Mouse (Mus musculus) liver, embryonic 15.5 days (tissue): ENCODE measurements around the gene Rbfox3. TPM values are rescaled to one million over a fixed set of nuclear protein-coding genes. Genes with fewer than 3 reads are reported as not detected.

Source experiments
- ATAC-seq: fragments of 200-750 bp; cut with Nextera tagmentation; 2 replicates; pipeline ENCODE4 v1.8.0; 2017; ENCODE audit warnings: moderate number of reproducible peaks, mild to moderate bottlenecking, moderate library complexity; ENCODE audit not compliant: insufficient read depth
- H3K27ac ChIP-seq: fragments of 300-500 bp; sonication (generic); replicated peaks from 2 replicates; pipeline ENCODE4 v1.5.1; 2015; ENCODE audit warnings: mild to moderate bottlenecking, inconsistent platforms
- H3K27me3 ChIP-seq: fragments of 300-500 bp; sonication (generic); 2 replicates; pipeline ENCODE4 v1.6.1; 2015; ENCODE audit warnings: mild to moderate bottlenecking, inconsistent platforms
- H3K36me3 ChIP-seq: fragments of 300-500 bp; sonication (generic); replicated peaks from 2 replicates; pipeline ENCODE4 v1.6.1; 2015; ENCODE audit warnings: moderate library complexity, mild to moderate bottlenecking, inconsistent platforms
- H3K4me1 ChIP-seq: fragments of 300-500 bp; sonication (generic); replicated peaks from 2 replicates; pipeline ENCODE4 v1.6.1; 2015; ENCODE audit warnings: inconsistent platforms
- H3K4me2 ChIP-seq: fragments of 300-500 bp; sonication (generic); 2 replicates; pipeline ENCODE4 v1.6.1; 2015; ENCODE audit warnings: moderate library complexity, mild to moderate bottlenecking, inconsistent platforms
- H3K4me3 ChIP-seq: fragments of 300-500 bp; sonication (generic); replicated peaks from 2 replicates; pipeline ENCODE4 v1.5.1; 2015; ENCODE audit warnings: mild to moderate bottlenecking, inconsistent platforms
- H3K9ac ChIP-seq: fragments of 300-500 bp; sonication (generic); 2 replicates; pipeline ENCODE4 v1.6.1; 2015; ENCODE audit warnings: moderate library complexity, mild to moderate bottlenecking, inconsistent platforms
- H3K9me3 ChIP-seq: fragments of 300-500 bp; sonication (generic); replicated peaks from 2 replicates; pipeline ENCODE4 v1.6.1; 2016; ENCODE audit warnings: inconsistent platforms
- WGBS: fragments of 180-500 bp; shearing (Covaris S2); methylation state at CpG from one replicate; pipeline ENCODE4 v1.1.7; 2015; ENCODE audit warnings: mixed read lengths; ENCODE audit not compliant: insufficient replicate concordance; 5-methylcytosine and 5-hydroxymethylcytosine counted together
- polyA plus RNA-seq: library from polyadenylated mRNA; unstranded; fragments of >200 nt; fragmentation: Nextera tagmentation; extraction: Ambion mirVana; gene quantifications from 2 replicates; pipeline ENCODE4 v1.2.1, GENCODE M21; 2015

The Rbfox3 gene
- polyA plus RNA-seq, 1 experiment from 2014 or later = 0.13 TPM

GRCm38 (mm10) chr11:118520251-118520650 is 391.1 kb downstream of the Rbfox3 start:
- no peak overlapping the region for H3K4me2 ChIP-seq
- H3K4me1 ChIP-seq = no peaks in the 10 kb centered on the region
- no peak overlapping the region for H3K27ac ChIP-seq
- no peak overlapping the region for H3K9ac ChIP-seq
- H3K27me3 ChIP-seq = no peaks in the 10 kb centered on the region
- H3K4me3 ChIP-seq = no peak overlapping the region
- WGBS = 41% methylated on average over 5 of the region's 5 CpGs
- ATAC-seq = no peak
- no peaks in the 10 kb centered on the region for H3K9me3 ChIP-seq
- no peaks in the 10 kb centered on the region for H3K36me3 ChIP-seq

GRCm38 (mm10) chr11:118518743-118519142 is 392.7 kb downstream of the Rbfox3 start:
- WGBS = 58% methylated on average over 7 of the region's 7 CpGs
- no peak overlapping the region for H3K4me3 ChIP-seq

GRCm38 (mm10) chr11:118517924-118518323 is 393.5 kb downstream of the Rbfox3 start:
- Histone ChIP-seq H3K9me3 (no peaks in the 10 kb centered on the region), H3K4me2 (no peak overlapping the region), H3K36me3 (no peaks in the 10 kb centered on the region), H3K9ac (no peak overlapping the region), H3K4me3 (no peak overlapping the region), H3K4me1 (no peaks in the 10 kb centered on the region), H3K27me3 (peaks cover 2% of the 10 kb centered on the region; the same call in 1 of the 2 replicates), H3K27ac (no peak overlapping the region)
- no peak for ATAC-seq
- 69% methylated on average over 7 of the region's 7 CpGs for WGBS

More at GRCm38 (mm10) chr11:118518743-118519142, 392.7 kb downstream of the Rbfox3 start:
- no peak for ATAC-seq
- no peak overlapping the region for H3K4me2 ChIP-seq
- H3K27ac ChIP-seq = no peak overlapping the region
- no peak overlapping the region for H3K9ac ChIP-seq
- no peaks in the 10 kb centered on the region for H3K36me3 ChIP-seq
- peaks cover 2% of the 10 kb centered on the region; the same call in 1 of the 2 replicates for H3K27me3 ChIP-seq
- no peaks in the 10 kb centered on the region for H3K9me3 ChIP-seq
- no peaks in the 10 kb centered on the region for H3K4me1 ChIP-seq

- ATAC-seq = no peak
- peaks cover 5% of the 10 kb centered on the region for H3K27me3 ChIP-seq
- H3K9me3 ChIP-seq = no peaks in the 10 kb centered on the region
- no peak overlapping the region for H3K4me3 ChIP-seq
- H3K27ac ChIP-seq = no peak overlapping the region
- H3K9ac ChIP-seq = no peak overlapping the region
- no peak overlapping the region for H3K4me2 ChIP-seq
- 53% methylated on average over 15 of the region's 15 CpGs for WGBS
- H3K4me1 ChIP-seq = no peaks in the 10 kb centered on the region
- H3K36me3 ChIP-seq = no peaks in the 10 kb centered on the region
Measured at GRCm38 (mm10) chr11:118512257-118512910, 399.0 kb downstream of the Rbfox3 start.

- ATAC-seq = no peak
- H3K4me3 ChIP-seq = no peak overlapping the region
- no peaks in the 10 kb centered on the region for H3K4me1 ChIP-seq
- WGBS = 58% methylated on average over 6 of the region's 6 CpGs
- H3K9ac ChIP-seq = no peak overlapping the region
- peaks cover 5% of the 10 kb centered on the region for H3K27me3 ChIP-seq
- no peak overlapping the region for H3K27ac ChIP-seq
- no peak overlapping the region for H3K4me2 ChIP-seq
- H3K36me3 ChIP-seq = no peaks in the 10 kb centered on the region
- H3K9me3 ChIP-seq = no peaks in the 10 kb centered on the region
Measured at GRCm38 (mm10) chr11:118511851-118512250, 399.5 kb downstream of the Rbfox3 start.

- H3K36me3 ChIP-seq = no peaks in the 10 kb centered on the region
- no peaks in the 10 kb centered on the region for H3K9me3 ChIP-seq
- no peaks in the 10 kb centered on the region for H3K4me1 ChIP-seq
- peaks cover 22% of the 10 kb centered on the region for H3K27me3 ChIP-seq
- H3K4me3 ChIP-seq = no peak overlapping the region
- no peak overlapping the region for H3K4me2 ChIP-seq
- WGBS = 58% methylated on average over 7 of the region's 7 CpGs
- H3K27ac ChIP-seq = no peak overlapping the region
- no peak overlapping the region for H3K9ac ChIP-seq
- no peak for ATAC-seq
Measured at GRCm38 (mm10) chr11:118508341-118508740, 403.1 kb downstream of the Rbfox3 start.

DNA sequence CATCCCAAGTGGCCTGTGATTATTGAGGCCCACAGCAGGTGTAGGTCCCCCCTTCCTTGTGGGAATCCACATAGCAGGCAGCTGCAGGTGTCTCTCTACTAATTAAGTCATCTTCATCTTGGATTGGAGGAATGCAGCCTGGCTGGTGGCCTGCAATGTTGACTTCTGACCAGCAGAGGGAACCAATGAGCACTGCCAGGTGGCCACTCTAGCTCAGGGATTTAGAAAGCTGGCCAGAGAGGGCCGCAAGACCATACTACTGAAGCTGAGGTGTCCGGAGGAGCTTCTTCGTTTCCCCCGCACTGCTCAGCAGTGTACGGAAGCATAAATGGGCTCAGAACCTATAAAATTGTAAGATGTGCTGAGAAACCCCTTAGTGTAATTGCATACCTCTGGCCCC is 403.5 kb downstream of the Rbfox3 start:
- 30% methylated on average over 5 of the region's 5 CpGs for WGBS
- no peak overlapping the region for H3K9ac ChIP-seq

DNA sequence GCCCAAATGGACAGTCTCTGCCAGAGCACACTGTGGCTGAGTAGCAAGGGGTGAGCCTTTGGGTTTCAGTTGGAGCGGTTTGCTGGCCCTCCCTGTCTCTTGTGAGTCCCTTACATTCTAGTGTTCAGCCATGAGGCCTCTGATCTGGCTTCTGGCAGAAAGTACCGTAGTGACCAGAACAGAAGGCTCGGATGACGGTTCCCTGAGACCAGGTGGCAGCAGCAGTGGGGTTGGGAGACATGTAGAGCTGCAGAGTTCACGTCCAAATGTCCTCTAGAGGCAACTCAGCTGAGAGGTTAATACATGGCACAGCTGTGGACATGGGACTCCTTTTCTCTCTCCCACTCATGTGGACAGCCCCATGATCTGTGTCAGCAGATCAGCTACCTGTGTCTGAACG is 404.3 kb downstream of the Rbfox3 start:
- no peak overlapping the region for H3K27ac ChIP-seq
- no peaks in the 10 kb centered on the region for H3K4me1 ChIP-seq
- no peak overlapping the region for H3K4me2 ChIP-seq
- no peak for ATAC-seq
- no peaks in the 10 kb centered on the region for H3K36me3 ChIP-seq
- H3K9ac ChIP-seq = no peak overlapping the region
- no peaks in the 10 kb centered on the region for H3K9me3 ChIP-seq
- H3K4me3 ChIP-seq = no peak overlapping the region
- peaks cover 34% of the 10 kb centered on the region for H3K27me3 ChIP-seq
- WGBS = 53% methylated on average over 6 of the region's 6 CpGs

More for the DNA sequence above, 403.5 kb downstream of the Rbfox3 start:
- Histone ChIP-seq H3K27ac (no peak overlapping the region), H3K36me3 (no peaks in the 10 kb centered on the region), H3K4me2 (no peak overlapping the region), H3K4me1 (no peaks in the 10 kb centered on the region), H3K4me3 (no peak overlapping the region), H3K27me3 (peaks cover 26% of the 10 kb centered on the region), H3K9me3 (no peaks in the 10 kb centered on the region)
- ATAC-seq = no peak

DNA sequence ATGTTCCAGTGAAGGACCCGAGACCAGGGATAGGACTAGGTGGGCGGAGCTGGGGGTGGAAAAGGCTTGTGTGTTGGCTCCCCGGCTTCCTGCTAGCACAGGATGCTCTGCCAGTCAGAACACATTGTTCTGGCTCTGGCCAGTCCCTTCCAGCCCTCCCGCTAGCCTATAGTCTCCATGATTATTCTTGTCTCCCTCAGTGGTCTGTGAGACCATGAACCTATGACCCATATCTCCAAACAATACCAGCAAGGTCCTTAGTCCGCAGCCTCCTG is 407.3 kb downstream of the Rbfox3 start:
- ATAC-seq = no peak
- H3K36me3 ChIP-seq = no peaks in the 10 kb centered on the region
- H3K9me3 ChIP-seq = no peaks in the 10 kb centered on the region
- H3K4me1 ChIP-seq = no peaks in the 10 kb centered on the region
- H3K9ac ChIP-seq = no peak overlapping the region
- no peak overlapping the region for H3K4me2 ChIP-seq
- H3K4me3 ChIP-seq = no peak overlapping the region
- peaks cover 41% of the 10 kb centered on the region for H3K27me3 ChIP-seq
- WGBS = 37% methylated on average over 5 of the region's 5 CpGs
- no peak overlapping the region for H3K27ac ChIP-seq

- H3K27ac ChIP-seq = no peak overlapping the region
- H3K4me1 ChIP-seq = no peaks in the 10 kb centered on the region
- no peaks in the 10 kb centered on the region for H3K9me3 ChIP-seq
- WGBS = 20% methylated on average over 34 of the region's 34 CpGs
- H3K4me2 ChIP-seq = no peak overlapping the region
- no peak for ATAC-seq
- H3K27me3 ChIP-seq = peaks cover 44% of the 10 kb centered on the region
- no peak overlapping the region for H3K4me3 ChIP-seq
- H3K9ac ChIP-seq = no peak overlapping the region
- no peaks in the 10 kb centered on the region for H3K36me3 ChIP-seq
Measured at GRCm38 (mm10) chr11:118503418-118504179, 407.8 kb downstream of the Rbfox3 start.

GRCm38 (mm10) chr11:118502990-118503389 is 408.4 kb downstream of the Rbfox3 start:
- Histone ChIP-seq H3K9me3 (no peaks in the 10 kb centered on the region), H3K27me3 (peaks cover 41% of the 10 kb centered on the region), H3K4me3 (no peak overlapping the region), H3K4me1 (no peaks in the 10 kb centered on the region), H3K27ac (no peak overlapping the region), H3K4me2 (no peak overlapping the region), H3K9ac (no peak overlapping the region), H3K36me3 (no peaks in the 10 kb centered on the region)
- 38% methylated on average over 6 of the region's 6 CpGs for WGBS
- no peak for ATAC-seq
